Mouse (Mus musculus) embryonic facial prominence, embryonic 12.5 days (tissue): ENCODE measurements around the gene Adcy6. TPM values are rescaled to one million over a fixed set of nuclear protein-coding genes. Genes with fewer than 3 reads are reported as not detected.

Source experiments
- ATAC-seq: fragments of 200-750 bp; cut with Nextera tagmentation; 2 replicates; pipeline ENCODE4 v1.8.0; 2017; ENCODE audit not compliant: insufficient number of reproducible peaks, insufficient read depth, low FRiP score, low TSS enrichment
- H3K27ac ChIP-seq: fragments of 300-500 bp; sonication (generic); 2 replicates; pipeline ENCODE4 v1.5.1; 2016; ENCODE audit warnings: mild to moderate bottlenecking
- H3K27me3 ChIP-seq: fragments of 300-500 bp; sonication (generic); 2 replicates; pipeline ENCODE4 v1.6.1; 2016; ENCODE audit warnings: mild to moderate bottlenecking, moderate library complexity
- H3K36me3 ChIP-seq: fragments of 300-500 bp; sonication (generic); 2 replicates; pipeline ENCODE4 v1.6.1; 2016; ENCODE audit warnings: mild to moderate bottlenecking
- H3K4me1 ChIP-seq: fragments of 300-500 bp; sonication (generic); 2 replicates; pipeline ENCODE4 v1.6.1; 2016
- H3K4me2 ChIP-seq: fragments of 300-500 bp; sonication (generic); replicated peaks from 2 replicates; pipeline ENCODE4 v1.6.1; 2016; ENCODE audit warnings: mild to moderate bottlenecking, moderate library complexity
- H3K4me3 ChIP-seq: fragments of 300-500 bp; sonication (generic); 2 replicates; pipeline ENCODE4 v1.5.1; 2016; ENCODE audit warnings: mild to moderate bottlenecking
- H3K9ac ChIP-seq: fragments of 300-500 bp; sonication (generic); 2 replicates; pipeline ENCODE4 v1.6.1; 2016; ENCODE audit warnings: mild to moderate bottlenecking, moderate library complexity
- H3K9me3 ChIP-seq: fragments of 300-500 bp; sonication (generic); 2 replicates; pipeline ENCODE4 v1.6.1; 2016; ENCODE audit warnings: mild to moderate bottlenecking, moderate library complexity
- WGBS: fragments of 180-500 bp; shearing (Covaris S2); methylation state at CpG from one replicate; pipeline ENCODE4 v1.1.7; 2016; 5-methylcytosine and 5-hydroxymethylcytosine counted together
- polyA plus RNA-seq: library from polyadenylated mRNA; unstranded; fragments of >200 nt; fragmentation: Nextera tagmentation; extraction: Ambion mirVana; gene quantifications from 2 replicates; pipeline ENCODE4 v1.2.1, GENCODE M21; 2016

The Adcy6 gene
- polyA plus RNA-seq, 1 experiment from 2014 or later: 18.7 TPM

GRCm38 (mm10) chr15:98573293-98573692, 36.6 kb downstream of the Adcy6 start:
- 72% methylated on average over 4 of the region's 4 CpGs for WGBS
- no peaks in the 10 kb centered on the region for H3K9me3 ChIP-seq

GRCm38 (mm10) chr15:98570873-98571538, 38.9 kb downstream of the Adcy6 start, which contains the start of the genes Ccnt1 and 4930415O20Rik:
Ccnt1 (minus strand) TSS chr15:98570923.
4930415O20Rik (plus strand) TSS chr15:98571004.
- ATAC-seq: no peak

More at GRCm38 (mm10) chr15:98573293-98573692, 36.6 kb downstream of the Adcy6 start:
- Histone ChIP-seq H3K27ac (no peak overlapping the region), H3K4me1 (peaks cover 8% of the 10 kb centered on the region), H3K27me3 (no peaks in the 10 kb centered on the region), H3K36me3 (no peaks in the 10 kb centered on the region), H3K4me3 (no peak overlapping the region), H3K4me2 (no peak overlapping the region), H3K9ac (no peak overlapping the region)
- no peak for ATAC-seq

GRCm38 (mm10) chr15:98569795-98570365, 40.0 kb downstream of the Adcy6 start:
- WGBS: 87% methylated on average over 4 of the region's 4 CpGs
- H3K9me3 ChIP-seq: no peaks in the 10 kb centered on the region
- H3K36me3 ChIP-seq: no peaks in the 10 kb centered on the region
- no peak for ATAC-seq
- no peaks in the 10 kb centered on the region for H3K27me3 ChIP-seq
- no peak overlapping the region for H3K4me2 ChIP-seq
- peaks cover 23% of the 10 kb centered on the region for H3K4me1 ChIP-seq
- H3K4me3 ChIP-seq: no peak overlapping the region
- no peak overlapping the region for H3K9ac ChIP-seq
- no peak overlapping the region for H3K27ac ChIP-seq

More at GRCm38 (mm10) chr15:98570873-98571538, 38.9 kb downstream of the Adcy6 start, which contains the start of the genes Ccnt1 and 4930415O20Rik:
- Histone ChIP-seq H3K4me2 (no peak within 1 kb of the TSS), H3K4me3 (no peak within 1 kb of the TSS), H3K4me1 (peaks cover 12% of the 10 kb centered on the region), H3K27ac (no peak within 1 kb of the TSS), H3K9ac (no peak within 1 kb of the TSS), H3K9me3 (no peaks in the 10 kb centered on the region), H3K27me3 (no peaks in the 10 kb centered on the region), H3K36me3 (no peaks in the 10 kb centered on the region)
- 85% methylated on average over 10 of the region's 10 CpGs for WGBS

GRCm38 (mm10) chr15:98569216-98569615, 40.7 kb downstream of the Adcy6 start:
- no peak overlapping the region for H3K27ac ChIP-seq
- no peak for ATAC-seq
- peak overlapping the region; percentile 82; the same call in 1 of the 2 replicates for H3K9ac ChIP-seq

DNA sequence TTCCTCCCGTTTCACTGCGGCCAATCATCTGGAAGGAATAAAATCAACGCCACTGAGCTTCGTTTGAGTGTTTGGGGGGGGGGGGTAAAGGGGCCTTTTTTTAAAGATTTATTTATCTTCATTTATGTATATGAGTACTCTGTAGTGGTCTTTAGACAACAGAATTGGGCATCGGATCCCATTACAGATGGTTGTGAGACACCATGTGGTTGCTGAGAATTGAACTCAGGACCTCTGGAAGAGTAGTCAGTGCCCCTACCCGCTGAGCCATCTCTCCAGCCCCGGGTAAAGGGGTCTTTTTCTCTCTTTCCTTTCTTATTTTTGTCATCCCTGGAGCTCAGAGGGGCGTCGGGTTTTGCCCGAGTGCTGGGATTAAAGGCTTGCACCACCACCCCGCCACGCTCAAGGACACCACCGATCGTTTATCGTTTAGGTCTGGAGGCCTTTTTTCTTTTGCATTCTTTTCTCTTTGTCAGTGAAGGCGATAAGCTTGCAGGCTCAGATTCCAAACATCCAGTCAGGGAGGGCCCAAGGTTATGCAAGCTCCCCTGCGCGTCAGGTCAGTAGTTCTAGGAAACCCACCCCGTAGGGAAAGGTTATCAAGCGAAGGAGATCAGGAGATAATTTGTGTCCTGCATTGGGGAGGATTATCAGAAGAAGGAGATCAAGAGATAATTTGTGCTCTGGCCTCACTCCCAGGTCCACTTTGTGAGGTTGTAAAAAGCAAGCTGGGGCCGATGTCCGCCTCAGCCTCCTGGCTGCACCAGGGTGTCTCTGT, 41.4 kb downstream of the Adcy6 start:
- Histone ChIP-seq H3K27ac (peak overlapping the region; percentile 95), H3K9ac (peak overlapping the region; percentile 82), H3K36me3 (peaks cover 9% of the 10 kb centered on the region), H3K27me3 (no peaks in the 10 kb centered on the region), H3K4me3 (peak overlapping the region; percentile 83), H3K4me1 (peaks cover 23% of the 10 kb centered on the region), H3K9me3 (no peaks in the 10 kb centered on the region), H3K4me2 (peak overlapping the region; percentile 84)
- no peak for ATAC-seq
- 10% methylated on average over 22 of the region's 22 CpGs for WGBS

More at GRCm38 (mm10) chr15:98569216-98569615, 40.7 kb downstream of the Adcy6 start:
- WGBS: 66% methylated on average over 7 of the region's 7 CpGs
- H3K9me3 ChIP-seq: no peaks in the 10 kb centered on the region
- H3K4me2 ChIP-seq: peak overlapping the region; percentile 84
- H3K4me1 ChIP-seq: peaks cover 23% of the 10 kb centered on the region
- H3K27me3 ChIP-seq: no peaks in the 10 kb centered on the region
- 0 out of 2 replicates have a peak, but pooled peaks cover 3% of the 10 kb centered on the region for H3K36me3 ChIP-seq
- H3K4me3 ChIP-seq: peak overlapping the region; percentile 83

GRCm38 (mm10) chr15:98567278-98568134, 42.4 kb downstream of the Adcy6 start:
- under 1% methylated on average over 88 of the region's 88 CpGs for WGBS
- Histone ChIP-seq H3K4me3 (peak overlapping the region; percentile 83), H3K9ac (peak overlapping the region; percentile 93), H3K4me1 (peaks cover 23% of the 10 kb centered on the region), H3K27me3 (no peaks in the 10 kb centered on the region), H3K4me2 (peak overlapping the region; percentile 90), H3K36me3 (peaks cover 18% of the 10 kb centered on the region), H3K9me3 (no peaks in the 10 kb centered on the region), H3K27ac (peak overlapping the region; percentile 95)
- peak; percentile 94 for ATAC-seq

DNA sequence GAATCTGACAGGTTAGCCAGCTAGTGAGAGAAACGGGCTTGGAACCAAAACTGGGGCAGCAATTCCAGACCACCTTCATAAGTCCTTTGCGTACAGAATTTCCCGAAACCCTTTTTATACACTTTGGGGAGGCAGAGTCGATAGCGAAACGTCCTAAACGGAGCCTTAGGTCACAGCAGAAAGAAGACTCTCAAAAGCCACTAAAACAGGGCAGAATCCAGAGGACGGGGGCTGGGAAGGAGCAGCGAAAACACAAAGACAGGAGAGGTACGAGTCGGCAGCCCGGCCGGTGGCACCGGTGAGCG, 43.0 kb downstream of the Adcy6 start:
- under 1% methylated on average over 15 of the region's 15 CpGs for WGBS
- no peaks in the 10 kb centered on the region for H3K9me3 ChIP-seq
- H3K4me1 ChIP-seq: peaks cover 23% of the 10 kb centered on the region
- H3K27ac ChIP-seq: peak overlapping the region; percentile 94
- peaks cover 18% of the 10 kb centered on the region for H3K36me3 ChIP-seq
- no peaks in the 10 kb centered on the region for H3K27me3 ChIP-seq
- H3K9ac ChIP-seq: peak overlapping the region; percentile 93
- H3K4me3 ChIP-seq: peak overlapping the region; percentile 83
- ATAC-seq: no peak
- peak overlapping the region; percentile 90 for H3K4me2 ChIP-seq

GRCm38 (mm10) chr15:98557186-98557585, 52.7 kb downstream of the Adcy6 start:
- H3K27ac ChIP-seq: no peak overlapping the region
- H3K9me3 ChIP-seq: no peaks in the 10 kb centered on the region
- no peak overlapping the region for H3K4me3 ChIP-seq
- H3K4me2 ChIP-seq: no peak overlapping the region
- no peak for ATAC-seq
- 86% methylated on average over 5 of the region's 5 CpGs for WGBS
- no peaks in the 10 kb centered on the region for H3K4me1 ChIP-seq
- H3K27me3 ChIP-seq: no peaks in the 10 kb centered on the region
- no peak overlapping the region for H3K9ac ChIP-seq
- peaks cover 58% of the 10 kb centered on the region for H3K36me3 ChIP-seq

GRCm38 (mm10) chr15:98555881-98556280, 54.0 kb downstream of the Adcy6 start:
- peaks cover 66% of the 10 kb centered on the region for H3K36me3 ChIP-seq
- no peak overlapping the region for H3K4me2 ChIP-seq
- H3K27ac ChIP-seq: no peak overlapping the region
- no peak for ATAC-seq
- no peak overlapping the region for H3K4me3 ChIP-seq
- H3K9ac ChIP-seq: no peak overlapping the region
- H3K9me3 ChIP-seq: no peaks in the 10 kb centered on the region
- H3K27me3 ChIP-seq: no peaks in the 10 kb centered on the region
- H3K4me1 ChIP-seq: no peaks in the 10 kb centered on the region
- 97% methylated on average over 4 of the region's 4 CpGs for WGBS

GRCm38 (mm10) chr15:98552758-98553157, 57.1 kb downstream of the Adcy6 start:
- Histone ChIP-seq H3K4me1 (no peaks in the 10 kb centered on the region), H3K27ac (no peak overlapping the region), H3K4me2 (no peak overlapping the region), H3K4me3 (no peak overlapping the region), H3K9me3 (no peaks in the 10 kb centered on the region), H3K27me3 (no peaks in the 10 kb centered on the region), H3K9ac (no peak overlapping the region), H3K36me3 (peaks cover 64% of the 10 kb centered on the region)
- ATAC-seq: no peak
- 85% methylated on average over 2 of the region's 2 CpGs for WGBS

DNA sequence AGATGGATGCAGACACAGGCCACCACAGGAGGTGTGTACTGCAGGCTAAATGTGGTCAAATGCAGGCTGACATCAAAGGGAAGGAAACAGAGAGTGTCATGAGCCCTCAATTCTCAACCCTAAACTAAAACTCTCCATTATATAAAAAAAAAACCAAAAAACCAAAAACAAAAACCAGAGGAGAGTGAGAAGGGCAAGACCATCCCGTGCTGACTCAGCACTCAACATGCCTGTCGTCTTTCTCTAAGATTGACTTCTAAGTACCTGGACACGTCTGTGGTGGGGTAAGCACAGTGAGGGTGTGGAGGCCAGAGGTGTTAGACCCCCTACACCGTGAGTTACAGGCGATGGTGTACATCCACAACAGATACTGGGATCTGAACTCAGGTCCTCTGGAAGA, 63.0 kb downstream of the Adcy6 start:
- no peaks in the 10 kb centered on the region for H3K27me3 ChIP-seq
- H3K4me3 ChIP-seq: no peak overlapping the region
- H3K4me2 ChIP-seq: no peak overlapping the region
- H3K9ac ChIP-seq: no peak overlapping the region
- H3K36me3 ChIP-seq: peaks cover 81% of the 10 kb centered on the region
- no peaks in the 10 kb centered on the region for H3K9me3 ChIP-seq
- no peaks in the 10 kb centered on the region for H3K4me1 ChIP-seq
- H3K27ac ChIP-seq: no peak overlapping the region
- 91% methylated on average over 5 of the region's 5 CpGs for WGBS
- ATAC-seq: no peak
